Mouse (Mus musculus) limb, embryonic 15.5 days (tissue): ENCODE measurements around the gene Oasl1. TPM values are rescaled to one million over a fixed set of nuclear protein-coding genes. Genes with fewer than 3 reads are reported as not detected.
"Not testable (repeated sequence)": the region's sequence is repeated elsewhere in the genome, so short reads cannot be mapped to it uniquely, and the experiment has no call there.

Experiments
- ATAC-seq: fragments of 200-750 bp; cut with Nextera tagmentation; 2 replicates; pipeline ENCODE4 v1.8.0; 2017; ENCODE audit warnings: low read depth, moderate TSS enrichment; ENCODE audit not compliant: insufficient number of reproducible peaks, low FRiP score, low TSS enrichment
- H3K27ac ChIP-seq: fragments of 300-500 bp; sonication (generic); 2 replicates; pipeline ENCODE4 v1.5.1; 2015; ENCODE audit warnings: moderate library complexity, mild to moderate bottlenecking, inconsistent platforms
- H3K27me3 ChIP-seq: fragments of 300-500 bp; sonication (generic); 2 replicates; pipeline ENCODE4 v1.6.1; 2015; ENCODE audit warnings: inconsistent platforms
- H3K36me3 ChIP-seq: fragments of 300-500 bp; sonication (generic); 2 replicates; pipeline ENCODE4 v1.6.1; 2015; ENCODE audit warnings: inconsistent platforms
- H3K4me1 ChIP-seq: fragments of 300-500 bp; sonication (generic); 2 replicates; pipeline ENCODE4 v1.6.1; 2015; ENCODE audit warnings: inconsistent platforms
- H3K4me2 ChIP-seq: fragments of 300-500 bp; sonication (generic); 2 replicates; pipeline ENCODE4 v1.6.1; 2015; ENCODE audit warnings: mild to moderate bottlenecking, inconsistent platforms
- H3K4me3 ChIP-seq: fragments of 300-500 bp; sonication (generic); 2 replicates; pipeline ENCODE4 v1.5.1; 2015; ENCODE audit warnings: mild to moderate bottlenecking, inconsistent platforms
- H3K9ac ChIP-seq: fragments of 300-500 bp; sonication (generic); 2 replicates; pipeline ENCODE4 v1.6.1; 2015; ENCODE audit warnings: inconsistent platforms
- H3K9me3 ChIP-seq: fragments of 300-500 bp; sonication (generic); 2 replicates; pipeline ENCODE4 v1.6.1; 2016; ENCODE audit warnings: inconsistent platforms
- WGBS: fragments of 180-500 bp; shearing (Covaris S2); methylation state at CpG from one replicate; pipeline ENCODE4 v1.1.7; 2015; 5-methylcytosine and 5-hydroxymethylcytosine counted together
- polyA plus RNA-seq: library from polyadenylated mRNA; unstranded; fragments of >200 nt; fragmentation: Nextera tagmentation; extraction: Ambion mirVana; gene quantifications from 2 replicates; pipeline ENCODE4 v1.2.1, GENCODE M21; 2015

The Oasl1 gene
- polyA plus RNA-seq: 0.66 and 1.1 TPM in 2 replicates

GRCm38 (mm10) chr5:114922998-114923473 is at the start of gene Oasl1:
Oasl1 (plus strand) TSS chr5:114923240.
- Histone ChIP-seq H3K9me3 (no peaks in the 10 kb centered on the region), H3K36me3 (no peaks in the 10 kb centered on the region), H3K27me3 (no peaks in the 10 kb centered on the region), H3K27ac (no peak within 1 kb of the TSS), H3K4me3 (peak within 1 kb of the TSS; percentile 28), H3K4me1 (peaks cover 14% of the 10 kb centered on the region), H3K4me2 (peak within 1 kb of the TSS; percentile 54), H3K9ac (0 out of 2 replicates have a peak within 1 kb of the TSS, but pooled peaks have one; percentile 4)
- ATAC-seq: no peak
- 20% methylated on average over 15 of the region's 15 CpGs for WGBS

GRCm38 (mm10) chr5:114875858-114876257 is 47.2 kb upstream of the Oasl1 start:
- Histone ChIP-seq H3K4me3 (no peak overlapping the region), H3K9ac (no peak overlapping the region), H3K36me3 (no peaks in the 10 kb centered on the region), H3K4me1 (peaks cover 13% of the 10 kb centered on the region; the same call in 1 of the 2 replicates), H3K27me3 (no peaks in the 10 kb centered on the region), H3K9me3 (no peaks in the 10 kb centered on the region), H3K4me2 (no peak overlapping the region), H3K27ac (no peak overlapping the region)
- WGBS: 57% methylated on average over 6 of the region's 6 CpGs
- ATAC-seq: no peak

- Histone ChIP-seq H3K36me3 (no peaks in the 10 kb centered on the region), H3K4me3 (no peak overlapping the region), H3K9ac (no peak overlapping the region), H3K27me3 (no peaks in the 10 kb centered on the region), H3K9me3 (no peaks in the 10 kb centered on the region), H3K4me1 (peaks cover 13% of the 10 kb centered on the region; the same call in 1 of the 2 replicates), H3K4me2 (no peak overlapping the region), H3K27ac (no peak overlapping the region)
- WGBS: 54% methylated on average over 6 of the region's 6 CpGs
- no peak for ATAC-seq
Observed at GRCm38 (mm10) chr5:114876331-114876730, 46.7 kb upstream of the Oasl1 start.

GRCm38 (mm10) chr5:114877487-114877886 is 45.6 kb upstream of the Oasl1 start:
- ATAC-seq: no peak
- no peak overlapping the region for H3K9ac ChIP-seq
- no peaks in the 10 kb centered on the region for H3K27me3 ChIP-seq
- 59% methylated on average over 7 of the region's 7 CpGs for WGBS
- peaks cover 13% of the 10 kb centered on the region; the same call in 1 of the 2 replicates for H3K4me1 ChIP-seq
- no peaks in the 10 kb centered on the region for H3K9me3 ChIP-seq
- no peak overlapping the region for H3K4me2 ChIP-seq
- H3K36me3 ChIP-seq: no peaks in the 10 kb centered on the region
- H3K27ac ChIP-seq: no peak overlapping the region; the same call in 1 of the 2 replicates
- no peak overlapping the region for H3K4me3 ChIP-seq

- H3K4me3 ChIP-seq: no peak overlapping the region
- ATAC-seq: no peak
- no peaks in the 10 kb centered on the region for H3K36me3 ChIP-seq
- WGBS: 47% methylated on average over 13 of the region's 13 CpGs
- no peak overlapping the region for H3K4me2 ChIP-seq
- no peaks in the 10 kb centered on the region for H3K27me3 ChIP-seq
- no peak overlapping the region for H3K9ac ChIP-seq
- no peak overlapping the region for H3K27ac ChIP-seq
- peaks cover 13% of the 10 kb centered on the region; the same call in 1 of the 2 replicates for H3K4me1 ChIP-seq
- no peaks in the 10 kb centered on the region for H3K9me3 ChIP-seq
Observed at GRCm38 (mm10) chr5:114879399-114879798, 43.6 kb upstream of the Oasl1 start.

DNA sequence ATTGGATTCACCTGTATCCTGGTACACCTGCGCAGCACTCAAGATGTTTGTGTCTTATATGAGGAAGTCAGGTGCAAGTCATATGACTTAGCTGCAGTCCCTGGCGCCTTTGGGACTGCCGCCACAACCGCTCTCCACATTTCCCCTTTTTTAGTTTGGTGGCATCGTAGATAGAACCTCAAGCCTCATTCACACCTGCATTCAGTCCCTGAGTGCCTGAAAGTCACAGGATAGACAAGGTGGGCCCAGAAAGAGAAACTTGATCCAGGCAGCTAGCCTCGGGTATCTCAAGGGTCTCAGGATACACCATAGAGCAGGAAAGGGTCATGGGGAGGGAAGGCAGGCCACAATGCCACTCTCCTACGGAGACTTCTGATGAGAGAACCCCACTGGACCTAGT is 40.7 kb upstream of the Oasl1 start:
- not testable (repeated sequence) for H3K4me1 ChIP-seq, H3K27ac ChIP-seq, H3K9me3 ChIP-seq, H3K36me3 ChIP-seq, ATAC-seq, H3K4me3 ChIP-seq, H3K9ac ChIP-seq, H3K4me2 ChIP-seq, H3K27me3 ChIP-seq
- WGBS: 85% methylated on average over 7 of the region's 7 CpGs

- H3K9me3 ChIP-seq: no peaks in the 10 kb centered on the region
- WGBS: 78% methylated on average over 11 of the region's 11 CpGs
- no peak overlapping the region for H3K4me2 ChIP-seq
- no peaks in the 10 kb centered on the region for H3K27me3 ChIP-seq
- no peaks in the 10 kb centered on the region for H3K36me3 ChIP-seq
- ATAC-seq: no peak
- H3K9ac ChIP-seq: no peak overlapping the region
- H3K4me3 ChIP-seq: no peak overlapping the region
- H3K27ac ChIP-seq: no peak overlapping the region
- 0 out of 2 replicates have a peak, but pooled peaks cover 5% of the 10 kb centered on the region for H3K4me1 ChIP-seq
Observed at GRCm38 (mm10) chr5:114883022-114883421, 40.0 kb upstream of the Oasl1 start.

DNA sequence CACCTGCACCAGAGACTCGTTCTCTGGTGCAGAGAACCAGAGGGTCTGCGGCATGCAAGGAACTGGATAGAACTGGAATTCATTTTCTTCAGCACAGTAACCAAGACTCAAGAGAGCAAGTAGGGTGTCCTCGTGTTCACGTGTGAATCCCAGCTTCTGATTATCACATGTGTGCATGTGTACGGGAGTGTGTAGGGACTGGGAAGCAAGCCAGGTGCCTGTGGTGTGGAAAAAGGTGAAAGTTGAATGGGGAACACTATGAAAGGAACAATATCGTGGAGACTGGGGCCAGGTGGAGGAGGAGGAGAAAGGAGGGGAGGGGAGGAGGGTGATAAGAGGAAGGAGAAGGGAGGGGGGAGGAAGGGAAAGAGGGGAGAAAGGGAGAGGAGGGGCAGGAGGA is 36.2 kb upstream of the Oasl1 start:
- WGBS: 71% methylated on average over 6 of the region's 6 CpGs
- Histone ChIP-seq H3K9ac (no peak overlapping the region), H3K36me3 (no peaks in the 10 kb centered on the region), H3K27ac (no peak overlapping the region), H3K4me2 (no peak overlapping the region), H3K4me3 (no peak overlapping the region), H3K27me3 (no peaks in the 10 kb centered on the region), H3K9me3 (no peaks in the 10 kb centered on the region), H3K4me1 (0 out of 2 replicates have a peak, but pooled peaks cover 2% of the 10 kb centered on the region)
- no peak for ATAC-seq

- no peaks in the 10 kb centered on the region for H3K9me3 ChIP-seq
- no peaks in the 10 kb centered on the region for H3K27me3 ChIP-seq
- H3K36me3 ChIP-seq: no peaks in the 10 kb centered on the region
- no peak for ATAC-seq
- no peak overlapping the region for H3K27ac ChIP-seq
- H3K4me3 ChIP-seq: no peak overlapping the region
- no peak overlapping the region for H3K4me2 ChIP-seq
- 0 out of 2 replicates have a peak, but pooled peaks cover 2% of the 10 kb centered on the region for H3K4me1 ChIP-seq
- WGBS: 75% methylated on average over 2 of the region's 2 CpGs
- H3K9ac ChIP-seq: no peak overlapping the region
Observed at GRCm38 (mm10) chr5:114888995-114889394, 34.0 kb upstream of the Oasl1 start.

- WGBS: 89% methylated on average over 4 of the region's 4 CpGs
Observed at GRCm38 (mm10) chr5:114895542-114895941, 27.5 kb upstream of the Oasl1 start.

DNA sequence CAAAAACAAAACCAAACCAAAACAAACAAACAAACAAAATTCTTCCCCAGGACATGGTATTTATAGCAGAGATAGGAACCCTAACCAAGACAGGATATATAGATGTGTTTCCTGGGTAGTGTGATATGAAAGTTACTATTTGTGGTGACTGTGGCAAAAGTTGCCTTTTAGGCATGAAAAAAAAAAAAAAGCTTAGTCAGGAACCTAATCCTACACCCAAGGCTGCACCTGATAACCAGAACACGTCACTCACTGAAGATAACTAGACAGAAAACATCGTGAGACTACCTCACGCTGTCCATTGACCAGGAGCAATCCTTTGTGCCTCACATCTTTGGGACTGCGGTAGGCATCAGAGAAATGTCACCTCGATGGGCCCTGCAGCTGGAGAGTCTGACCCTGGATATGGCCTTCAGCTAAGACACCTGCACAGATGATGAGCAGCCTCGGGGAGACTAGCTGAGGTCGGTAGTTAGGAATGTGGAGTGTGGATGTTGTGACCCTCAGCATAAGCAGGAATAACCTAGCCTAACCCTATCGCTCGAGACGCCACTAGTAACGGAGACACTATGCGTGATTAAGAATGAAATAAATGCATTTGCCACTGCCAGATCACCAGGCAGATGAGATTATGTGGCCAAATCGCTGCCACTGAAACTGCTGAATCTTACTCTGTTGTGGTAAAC is 26.2 kb upstream of the Oasl1 start, which contains the start of gene Oasl2:
Oasl2 (plus strand) TSS at position 249 of the 686 bp plus-strand sequence.
- Histone ChIP-seq H3K4me2 (0 out of 2 replicates have a peak within 1 kb of the TSS, but pooled peaks have one; percentile 25), H3K9ac (no peak within 1 kb of the TSS), H3K9me3 (no peaks in the 10 kb centered on the region), H3K27me3 (no peaks in the 10 kb centered on the region), H3K4me3 (no peak within 1 kb of the TSS), H3K36me3 (no peaks in the 10 kb centered on the region), H3K4me1 (peaks cover 7% of the 10 kb centered on the region; the same call in 1 of the 2 replicates), H3K27ac (no peak within 1 kb of the TSS)
- 60% methylated on average over 13 of the region's 13 CpGs for WGBS
- ATAC-seq: no peak

More at GRCm38 (mm10) chr5:114895542-114895941, 27.5 kb upstream of the Oasl1 start:
- Histone ChIP-seq H3K4me1 (peaks cover 7% of the 10 kb centered on the region; the same call in 1 of the 2 replicates), H3K9me3 (no peaks in the 10 kb centered on the region), H3K4me2 (no peak overlapping the region), H3K36me3 (no peaks in the 10 kb centered on the region), H3K27me3 (no peaks in the 10 kb centered on the region), H3K27ac (no peak overlapping the region), H3K4me3 (no peak overlapping the region), H3K9ac (no peak overlapping the region)
- ATAC-seq: no peak

- ATAC-seq: no peak
- no peaks in the 10 kb centered on the region for H3K27me3 ChIP-seq
- no peak overlapping the region for H3K27ac ChIP-seq
- no peaks in the 10 kb centered on the region for H3K36me3 ChIP-seq
- WGBS: 19% methylated on average over 7 of the region's 7 CpGs
- H3K4me3 ChIP-seq: no peak overlapping the region
- peaks cover 7% of the 10 kb centered on the region; the same call in 1 of the 2 replicates for H3K4me1 ChIP-seq
- H3K9me3 ChIP-seq: no peaks in the 10 kb centered on the region
- no peak overlapping the region for H3K9ac ChIP-seq
- H3K4me2 ChIP-seq: 0 out of 2 replicates have a peak overlapping the region, but pooled peaks have one; percentile 25
Observed at GRCm38 (mm10) chr5:114897374-114897793, 25.7 kb upstream of the Oasl1 start.
